Mouse (Mus musculus): Measurements from ENCODE around the gene Lgalsl.

GRCm38 (mm10) chr11:20864647-20865046 is 33.8 kb upstream of the Lgalsl start:
- TF ChIP-seq GATA1 (IDR thresholded peaks at IDR 0.05; ENCODE audit: low read length) (no peak), TAL1 (IDR thresholded peaks at IDR 0.05; ENCODE audit: low read length) (no peak)
